Mouse (Mus musculus): ENCODE measurements around the gene Agap3.
A peak's percentile ranks its signal among the peaks of the same experiment; 100 is the strongest.

Gene Agap3

DNA sequence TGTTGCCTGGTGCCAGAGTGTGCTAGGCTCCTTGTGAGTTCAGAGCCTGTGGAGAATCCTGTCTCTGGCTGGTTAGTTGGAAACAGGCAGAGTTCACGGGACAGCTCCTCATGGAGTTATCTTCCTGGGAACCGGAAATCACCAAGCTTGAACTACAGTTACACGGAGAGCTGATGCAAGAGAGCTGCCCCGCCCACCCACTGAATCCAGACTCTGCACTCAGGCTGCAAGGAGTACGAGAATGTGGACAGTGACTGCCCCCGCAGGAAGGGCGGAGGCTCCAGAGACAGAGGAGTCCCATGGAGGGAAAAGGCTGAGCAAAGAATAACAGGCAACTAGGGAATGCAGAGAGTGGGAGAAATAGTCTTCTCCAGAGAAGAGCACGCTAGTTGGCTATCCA lies 60.3 kb downstream of the Agap3 start:
- DNase-seq (ENCODE audit: extremely low spot score, low spot score): no peak

DNA sequence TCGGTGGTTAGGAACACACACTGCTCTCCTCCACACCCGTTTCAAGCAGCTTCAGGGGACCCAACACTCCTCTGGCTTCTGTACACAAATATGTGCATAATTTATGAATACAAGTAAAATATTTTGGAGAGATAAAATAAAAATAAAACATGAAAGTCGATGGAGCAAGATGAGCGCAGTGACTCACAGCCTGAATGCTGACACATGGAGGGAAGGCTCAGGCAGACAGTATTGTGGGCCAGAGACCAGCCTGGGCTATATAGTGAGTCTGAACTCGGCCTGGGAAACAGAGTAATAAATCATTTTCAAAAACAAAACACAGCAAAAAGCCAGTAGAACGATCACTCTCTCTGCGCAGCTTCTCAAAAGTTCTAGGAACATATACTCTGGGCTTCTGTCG lies 69.4 kb downstream of the Agap3 start:
- no peak for DNase-seq (ENCODE audit: extremely low spot score, low spot score)

DNA sequence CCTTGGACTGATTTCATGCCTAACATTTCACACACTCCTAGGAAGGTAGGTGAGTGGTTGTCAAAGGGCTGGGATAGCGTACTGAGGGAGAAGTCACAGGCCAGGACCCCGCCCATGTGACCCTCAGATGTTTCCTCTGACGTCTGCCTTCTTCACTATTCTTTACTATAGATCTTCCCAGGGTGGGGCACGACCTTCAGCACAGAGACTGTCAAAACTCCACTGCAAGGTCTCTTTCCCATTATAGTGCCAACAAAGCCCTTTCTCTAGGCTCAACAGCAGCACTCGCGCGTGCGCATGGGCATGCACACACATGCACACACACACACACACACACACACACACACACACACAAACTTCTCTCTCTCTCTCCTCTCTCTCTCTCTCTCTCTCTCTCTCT lies 71.8 kb downstream of the Agap3 start:
- no peak for DNase-seq (ENCODE audit: extremely low spot score, low spot score)

DNA sequence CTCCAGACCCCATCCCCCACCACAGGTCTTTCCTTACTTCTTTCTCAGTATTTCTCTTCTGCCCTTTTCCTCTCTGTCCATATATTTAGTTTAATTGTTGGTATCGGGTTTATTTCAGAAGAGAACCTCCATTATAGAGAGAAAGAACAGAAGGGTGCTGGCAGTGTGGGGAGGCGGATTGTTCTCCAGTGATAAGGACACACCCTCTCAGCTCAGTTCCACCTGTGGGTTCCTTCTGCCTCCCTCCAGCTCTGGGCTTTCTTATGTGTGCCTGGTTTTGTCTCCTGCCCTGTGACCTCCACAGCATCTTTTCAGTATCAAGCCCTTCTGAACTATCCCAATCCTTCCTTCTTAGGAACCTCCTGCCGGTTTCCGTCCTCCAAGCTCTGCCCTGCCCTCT lies 72.5 kb downstream of the Agap3 start:
- DNase-seq (ENCODE audit: extremely low spot score, low spot score): no peak

DNA sequence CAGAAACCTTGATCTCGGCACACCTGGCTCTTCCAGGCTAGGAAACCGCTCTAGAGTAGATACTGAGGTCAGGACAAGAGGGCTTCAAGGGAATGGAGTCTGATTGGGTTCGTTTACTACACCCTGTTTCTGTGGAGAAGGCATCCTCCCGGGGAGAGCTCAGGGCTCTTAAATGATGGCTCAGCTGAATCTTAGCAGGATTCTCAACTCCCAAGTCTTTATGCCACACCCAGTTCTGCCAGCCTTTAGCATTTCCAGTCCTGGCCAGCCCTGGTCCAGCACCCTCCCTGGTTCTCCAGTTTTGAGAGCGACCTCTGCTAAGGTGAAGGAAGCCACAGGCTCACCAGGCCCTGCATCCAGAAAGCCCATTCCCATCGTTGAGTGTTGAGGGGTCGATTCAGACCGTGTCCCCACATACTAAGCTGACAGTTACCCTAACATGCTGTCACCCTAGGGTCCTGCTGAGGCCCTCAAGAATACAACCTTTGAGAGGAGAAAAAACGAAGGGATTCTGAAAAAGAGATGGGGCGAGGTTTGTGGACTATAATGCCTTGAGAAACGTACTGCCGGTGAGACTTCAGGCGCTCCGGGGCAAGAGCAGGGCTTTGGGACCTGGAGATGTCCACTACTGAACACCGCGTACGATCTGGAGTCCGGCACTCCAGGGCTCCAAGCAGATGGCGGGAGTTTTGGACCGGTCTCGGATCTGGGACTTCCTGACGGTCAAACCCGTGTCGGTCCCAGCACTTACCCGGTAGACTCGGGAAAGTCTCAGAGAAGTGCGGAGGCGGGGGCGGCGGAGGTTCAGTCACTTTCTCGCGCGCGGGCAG lies 73.6 kb downstream of the Agap3 start:
- DNase-seq (ENCODE audit: extremely low spot score, low spot score): peak; percentile 66

DNA sequence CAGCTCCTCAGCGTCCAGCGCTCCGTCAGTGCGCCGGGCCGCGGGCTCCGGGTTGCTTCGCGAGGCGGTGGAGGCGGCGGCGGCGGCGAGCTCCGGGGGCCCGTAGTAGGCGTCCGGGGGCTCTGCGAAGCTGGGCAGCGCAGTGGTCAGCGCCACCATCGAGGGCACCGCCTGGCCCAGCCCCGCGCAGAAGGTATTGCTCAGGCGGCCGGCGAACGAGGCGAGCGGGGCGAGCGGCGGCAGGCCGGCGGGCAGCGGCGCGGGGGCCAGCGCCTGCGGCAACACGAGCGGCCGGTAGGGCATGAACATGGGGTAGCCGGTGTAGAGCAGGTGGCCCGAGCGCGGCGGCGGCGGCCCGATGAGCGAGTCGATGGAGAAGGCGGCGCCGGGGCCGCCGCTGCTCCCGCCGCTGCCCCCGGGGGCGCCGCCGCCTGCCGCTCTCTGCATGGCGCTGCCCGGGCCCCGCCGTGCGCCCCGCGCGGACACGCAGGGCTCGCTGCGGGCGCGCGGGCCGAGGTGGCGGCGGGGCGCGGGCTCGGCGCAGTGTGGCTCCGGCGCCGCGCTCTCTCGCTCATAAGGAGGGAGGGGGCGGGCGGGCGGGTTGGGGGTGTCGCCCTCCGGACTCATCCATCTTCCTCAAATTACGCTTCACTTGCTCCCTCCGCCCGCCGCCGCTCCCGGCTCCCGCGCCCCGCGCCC lies 74.4 kb downstream of the Agap3 start:
- peak; percentile 57 for DNase-seq (ENCODE audit: extremely low spot score, low spot score)

DNA sequence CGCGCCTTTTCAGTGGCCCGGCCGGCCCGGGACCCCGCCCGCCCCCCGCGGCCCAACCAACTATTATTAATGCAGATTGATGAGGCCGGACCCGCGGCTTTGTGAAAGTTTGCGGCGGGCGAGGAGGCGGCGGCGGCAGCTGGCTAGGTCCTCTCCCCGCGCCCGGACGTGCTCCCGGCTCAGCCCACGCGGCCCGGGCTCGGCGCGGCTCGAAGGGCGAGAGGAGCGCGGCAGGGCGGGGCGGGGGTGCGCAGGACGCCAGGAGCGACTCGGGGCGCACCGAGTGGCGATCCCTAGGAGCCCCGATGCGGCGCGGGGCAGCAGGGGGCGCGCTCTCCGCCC lies 74.9 kb downstream of the Agap3 start, which contains the start of gene Gbx1:
TSS of gene Gbx1 (minus strand) at position 314 of the 342 bp plus-strand sequence.
- peak; percentile 81 for DNase-seq (ENCODE audit: extremely low spot score, low spot score)

DNA sequence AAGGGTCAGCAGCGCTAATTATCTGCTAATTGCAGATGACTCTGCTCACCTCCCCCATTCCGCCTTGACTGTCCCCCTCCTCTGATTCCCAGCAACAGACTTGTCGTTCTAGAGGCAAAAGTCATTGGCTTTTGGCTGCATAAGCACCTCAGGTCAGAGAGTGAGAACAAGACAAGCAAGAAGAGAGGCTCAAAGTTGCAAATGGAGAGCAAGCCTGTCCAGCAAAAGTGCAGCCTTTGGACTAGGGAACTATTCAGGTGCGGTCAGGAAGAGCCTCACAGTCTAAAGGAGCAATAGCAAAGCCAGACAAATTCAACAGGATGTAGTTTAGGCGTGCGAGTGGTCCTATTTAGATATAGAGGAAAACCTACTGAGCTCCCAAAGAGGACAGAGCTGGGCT lies 75.8 kb downstream of the Agap3 start:
- DNase-seq (ENCODE audit: extremely low spot score, low spot score): peak; percentile 39

DNA sequence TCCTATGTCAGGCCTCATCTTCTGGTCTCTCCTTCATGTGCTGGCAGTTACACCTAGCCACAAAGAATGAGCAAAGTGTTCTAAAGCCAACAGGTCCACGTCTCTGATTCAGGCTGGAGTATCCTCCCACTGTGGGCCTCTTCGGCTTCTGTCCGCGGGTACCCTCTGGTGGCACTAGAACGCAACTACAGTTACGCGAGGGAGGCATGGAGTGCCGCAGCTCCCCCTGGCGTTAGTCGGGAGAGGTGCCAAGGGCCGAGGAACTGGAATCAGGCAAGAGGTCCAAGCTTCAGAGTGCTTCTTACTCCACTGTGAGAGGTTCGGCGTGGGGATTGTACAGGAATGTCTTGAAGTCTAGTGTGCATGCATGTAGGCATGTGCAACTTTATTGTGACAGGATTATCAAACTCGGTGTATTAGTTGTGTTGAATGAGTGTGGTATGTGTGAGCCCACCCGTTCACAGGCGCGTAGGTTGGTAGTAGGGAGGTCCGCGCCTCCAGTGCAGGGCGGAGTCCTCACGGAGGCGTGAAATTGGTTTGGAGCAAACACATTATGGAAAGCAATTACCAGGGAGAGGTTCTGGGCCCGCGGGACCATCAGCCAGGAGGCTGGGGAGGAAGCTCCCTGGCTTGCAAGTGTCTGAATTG lies 78.2 kb downstream of the Agap3 start:
- peak; percentile 94 for DNase-seq (ENCODE audit: extremely low spot score, low spot score)

DNA sequence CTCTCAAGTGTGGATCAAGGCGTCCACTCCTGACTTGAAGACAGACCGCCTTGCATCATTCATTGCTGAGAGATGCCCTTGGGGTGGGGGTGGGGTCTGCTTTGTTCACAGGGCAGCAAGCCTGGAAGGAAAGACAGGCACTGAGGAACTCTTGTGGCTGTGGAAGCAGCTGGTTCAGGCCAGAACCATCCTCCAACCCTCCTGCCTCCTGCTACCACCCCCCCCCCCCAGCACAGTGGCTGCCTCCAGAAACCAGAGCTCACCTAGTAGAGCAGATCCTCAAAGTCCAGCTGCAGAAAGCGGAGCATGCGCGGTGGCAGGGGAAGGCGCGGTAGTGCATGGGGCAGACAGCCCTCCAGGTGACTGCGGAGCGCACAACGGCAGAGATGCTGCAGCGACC lies 81.4 kb downstream of the Agap3 start:
- no peak for DNase-seq (ENCODE audit: extremely low spot score, low spot score)

DNA sequence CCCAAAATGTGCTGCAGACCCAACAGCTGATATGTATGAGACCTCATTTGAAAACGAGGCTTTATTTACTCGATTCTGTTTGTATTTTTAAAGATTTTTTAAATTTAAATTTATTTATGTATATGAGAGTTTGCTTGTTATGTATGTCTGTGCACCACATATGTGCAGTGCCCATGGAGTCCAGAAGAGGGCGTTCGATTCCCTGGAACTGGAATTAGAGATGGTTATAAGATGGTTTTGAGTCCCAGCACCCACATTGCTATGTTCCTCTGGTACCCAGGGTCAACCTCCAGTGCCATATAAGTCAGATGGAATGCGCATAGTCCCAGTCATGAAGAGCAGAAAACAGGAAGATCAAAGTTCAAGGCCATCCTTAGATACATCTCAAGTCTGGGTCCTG lies 82.3 kb downstream of the Agap3 start:
- no peak for DNase-seq (ENCODE audit: extremely low spot score, low spot score)

DNA sequence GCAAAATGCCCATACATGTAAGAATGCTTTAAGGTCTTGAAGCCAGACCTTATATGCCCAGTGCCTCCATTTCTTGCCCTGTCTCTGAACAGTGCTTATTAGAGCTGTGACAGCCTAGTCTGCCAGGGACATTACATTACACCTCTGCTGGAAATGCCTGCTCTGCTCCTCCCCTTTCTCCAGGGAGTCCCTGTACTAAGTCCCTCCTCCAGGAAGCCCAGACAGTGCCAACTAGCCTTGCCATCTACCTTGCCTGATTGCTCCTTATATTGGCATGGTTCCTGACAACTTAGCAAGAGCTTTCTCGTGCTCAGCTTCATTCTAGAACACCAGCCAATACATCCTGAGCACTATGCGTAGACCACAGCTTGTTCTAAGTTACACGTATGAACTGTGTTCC lies 83.8 kb downstream of the Agap3 start:
- DNase-seq (ENCODE audit: extremely low spot score, low spot score): no peak

DNA sequence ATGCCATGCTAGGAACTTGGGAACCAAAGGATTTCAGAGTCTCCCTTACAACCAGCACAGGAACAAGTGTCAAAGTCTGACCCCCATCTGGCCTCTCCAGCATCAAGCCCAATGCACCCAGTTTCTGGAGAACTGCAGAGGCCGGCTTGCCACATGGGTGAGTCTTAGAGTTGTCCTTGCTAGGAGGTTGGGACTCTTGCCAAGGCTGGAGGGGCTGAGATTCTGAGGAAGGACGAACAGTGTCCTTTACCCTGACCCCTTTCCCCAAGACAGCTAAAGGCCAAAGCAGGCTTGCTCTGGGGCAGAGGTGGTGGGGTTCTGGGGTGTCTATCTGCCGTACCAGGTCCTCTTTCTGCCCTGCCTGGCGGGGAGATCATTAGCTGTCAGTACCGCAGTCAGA lies 84.5 kb downstream of the Agap3 start:
- no peak for DNase-seq (ENCODE audit: extremely low spot score, low spot score)

DNA sequence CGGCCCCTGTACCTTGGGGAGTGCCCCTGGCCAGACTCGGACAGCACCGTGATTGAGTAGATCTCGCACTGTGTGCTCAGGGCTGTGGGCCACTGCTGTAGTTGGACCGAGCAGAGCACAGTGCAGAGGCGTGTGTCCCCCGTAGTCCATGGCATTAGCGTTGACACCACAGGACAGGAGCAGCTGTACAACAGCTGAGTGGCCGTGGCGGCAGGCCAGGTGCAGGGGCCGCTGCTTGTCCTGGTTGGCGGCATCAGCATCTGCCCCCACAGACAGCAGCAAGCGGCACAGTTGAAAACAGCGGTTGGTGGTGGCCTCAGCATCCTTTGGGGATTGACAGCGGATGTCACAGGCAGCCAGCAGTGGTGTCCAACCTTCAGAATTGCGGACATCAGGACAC lies 85.6 kb downstream of the Agap3 start:
- no peak for DNase-seq (ENCODE audit: extremely low spot score, low spot score)

DNA sequence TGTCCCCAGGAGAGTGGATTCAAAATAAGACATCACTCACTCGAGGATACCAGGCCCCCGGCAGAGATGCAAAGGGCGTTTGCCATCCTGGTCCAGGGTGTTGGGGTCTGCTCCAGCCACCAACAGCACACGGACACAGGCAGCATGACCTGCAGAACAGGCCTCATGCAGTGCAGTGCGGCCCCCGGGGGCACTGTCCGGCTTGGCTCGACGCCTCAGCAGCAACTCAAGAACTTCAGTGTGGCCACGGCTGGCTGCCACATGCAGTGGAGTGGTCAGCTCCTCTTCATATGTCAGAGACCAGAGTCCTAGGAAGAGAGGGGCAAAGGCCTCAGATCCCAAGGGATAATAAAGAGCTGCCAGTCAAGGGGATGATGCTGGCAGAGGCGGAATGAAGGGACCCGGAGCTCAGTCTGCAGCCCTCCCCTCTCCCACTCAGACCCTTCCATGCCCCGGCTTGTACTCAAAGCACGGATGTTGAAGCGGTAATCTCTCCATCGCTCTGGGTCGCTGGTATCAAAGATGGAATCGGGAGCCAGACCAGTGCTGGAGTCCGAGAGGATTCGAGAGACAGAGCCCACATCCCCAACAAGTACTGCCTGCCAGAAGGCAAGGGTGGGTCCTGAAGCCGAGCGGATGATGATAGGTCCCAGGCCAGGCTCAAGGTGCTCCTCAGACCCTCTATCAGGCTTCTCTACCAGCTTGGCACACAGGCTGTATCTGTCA lies 87.8 kb downstream of the Agap3 start:
- DNase-seq (ENCODE audit: extremely low spot score, low spot score): no peak

DNA sequence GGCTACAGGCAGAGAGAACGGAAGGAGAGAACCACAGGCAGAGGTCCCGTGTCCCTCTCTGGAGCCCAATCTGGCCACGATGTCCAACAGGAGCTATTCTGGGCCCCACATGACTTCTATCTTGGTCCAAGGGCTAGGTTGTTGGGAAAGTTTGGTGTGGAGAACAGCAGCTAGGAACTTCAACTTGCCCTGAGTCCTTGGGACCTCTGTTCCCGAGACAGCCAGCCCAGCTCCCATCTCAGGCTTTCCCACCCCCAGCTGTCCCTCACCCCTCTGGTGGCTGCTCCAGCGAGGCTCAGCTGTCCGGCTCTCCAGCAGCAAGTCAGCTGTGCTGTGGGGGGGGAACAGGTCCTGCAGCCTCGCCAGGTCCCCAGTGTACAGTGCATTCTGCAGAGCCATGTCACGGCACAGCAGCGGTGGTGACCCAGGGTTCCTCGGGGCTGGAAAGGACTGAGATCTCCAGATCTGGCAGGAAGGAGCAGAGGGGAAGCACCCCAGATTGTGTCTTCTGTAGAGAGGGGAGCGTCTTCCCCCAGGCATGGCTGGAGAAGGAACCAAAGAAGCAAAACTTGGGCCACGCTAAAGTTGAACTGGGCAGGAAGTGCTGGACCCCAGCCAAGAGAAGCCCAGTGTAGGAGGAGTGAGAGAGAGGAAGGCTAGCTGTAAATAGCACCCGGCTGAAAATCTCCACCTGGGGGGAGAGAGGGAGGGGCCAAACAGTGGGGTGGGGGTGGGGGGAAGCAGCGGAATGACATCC lies 88.6 kb downstream of the Agap3 start, which contains the start of gene Asb10:
TSS of gene Asb10 (minus strand) at position 592 of the 757 bp plus-strand sequence.
- no peak for DNase-seq (ENCODE audit: extremely low spot score, low spot score)

DNA sequence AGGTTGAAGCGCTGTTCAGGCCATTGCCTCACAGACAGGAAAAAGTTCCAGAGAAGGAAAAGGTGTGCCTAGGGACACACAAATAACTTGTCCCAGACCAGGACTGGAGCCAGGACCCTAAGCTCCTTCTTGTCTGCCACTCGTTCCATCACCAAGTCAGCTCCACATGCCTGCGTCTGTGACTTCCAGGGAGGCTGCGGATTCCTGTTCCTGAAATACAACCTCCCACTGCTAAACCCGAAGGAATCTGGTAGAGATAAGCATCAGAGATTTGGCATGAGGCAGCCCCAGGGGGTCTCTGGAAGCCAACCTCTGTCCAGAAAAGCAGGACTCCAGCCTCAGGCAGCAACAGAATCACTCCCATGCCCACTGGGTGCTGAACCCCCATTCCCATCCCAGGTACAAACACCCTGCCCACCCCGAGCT lies 89.2 kb downstream of the Agap3 start:
- DNase-seq (ENCODE audit: extremely low spot score, low spot score): no peak

DNA sequence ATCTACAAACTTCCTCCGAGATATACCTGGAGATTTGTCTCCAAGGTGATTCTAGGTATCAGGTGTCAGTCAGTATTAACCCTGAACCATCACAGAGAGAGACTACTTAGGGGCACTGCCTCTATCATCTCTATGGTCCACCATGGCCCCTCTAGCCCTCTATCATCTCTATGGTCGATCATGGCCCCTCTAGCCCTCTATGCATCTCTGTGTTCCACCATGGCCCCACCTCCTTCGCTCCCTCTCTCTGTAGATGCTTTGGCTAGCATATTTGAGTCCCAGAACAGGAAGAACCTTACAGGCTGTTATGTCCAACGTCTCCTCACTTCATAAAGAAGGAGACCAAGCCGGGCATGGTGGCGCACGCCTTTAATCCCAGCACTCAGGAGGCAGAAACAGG lies 90.7 kb downstream of the Agap3 start:
- DNase-seq (ENCODE audit: extremely low spot score, low spot score): no peak

DNA sequence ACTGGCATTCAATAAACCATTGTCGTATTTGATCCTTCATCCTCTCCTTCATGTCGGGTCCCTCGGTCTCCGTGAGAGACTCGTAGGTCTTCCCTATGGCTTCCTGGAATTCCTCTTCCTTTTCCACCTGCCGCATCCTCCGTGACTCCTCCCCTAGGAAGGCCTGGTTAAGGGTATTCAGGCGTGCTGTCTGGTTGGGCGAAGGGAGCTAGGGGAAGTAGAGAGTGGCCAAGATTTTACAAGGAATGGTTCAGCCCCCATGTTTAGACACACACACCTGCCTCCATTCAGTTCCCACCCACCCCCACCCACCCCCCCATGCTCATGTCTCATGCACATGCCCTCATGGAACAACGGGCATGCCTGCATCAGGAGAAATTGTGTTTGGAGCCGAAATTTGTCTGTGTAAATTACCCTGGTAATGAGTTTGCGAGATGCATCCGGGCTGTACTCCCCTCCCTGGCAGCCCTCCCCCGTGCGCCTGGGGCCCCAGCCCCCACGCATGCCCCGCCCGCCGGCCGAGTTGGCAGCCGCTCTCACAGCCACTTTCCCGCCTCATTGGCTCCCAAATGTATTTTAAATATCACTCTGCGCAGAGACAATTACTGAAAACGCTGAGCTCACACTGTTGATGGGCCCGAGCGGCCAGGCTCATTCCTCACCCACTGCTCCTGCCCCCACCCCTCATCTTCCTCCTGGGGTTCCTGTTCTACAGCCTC lies 98.8 kb downstream of the Agap3 start:
- peak; percentile 42 for DNase-seq (ENCODE audit: extremely low spot score, low spot score)

DNA sequence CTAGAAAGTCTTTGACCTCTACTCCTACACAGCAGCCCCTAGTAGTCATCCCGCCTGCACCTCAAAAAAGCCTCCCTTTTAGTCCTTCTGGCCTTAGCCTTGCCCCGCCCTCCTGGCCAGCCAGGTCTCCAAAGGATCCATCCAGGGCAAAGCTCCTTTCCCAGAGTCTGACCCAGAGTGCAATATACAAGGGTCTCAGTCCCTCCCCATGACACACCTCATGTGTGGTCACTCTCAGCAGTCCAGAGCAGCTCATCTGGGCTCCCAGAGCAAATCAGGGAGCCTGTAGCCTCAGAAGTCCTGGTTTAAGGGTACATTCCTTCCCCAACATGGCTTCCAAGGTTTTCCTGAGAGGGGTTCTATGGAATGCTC lies 99.3 kb downstream of the Agap3 start:
- no peak for DNase-seq (ENCODE audit: extremely low spot score, low spot score)
